Mouse (Mus musculus): ENCODE measurements around the gene Mettl11b. TPM values are rescaled to one million over a fixed set of nuclear protein-coding genes. Genes with fewer than 3 reads are reported as not detected.

Mettl11b gene
- polyA plus RNA-seq, 1 experiment from 2014 or later = 0.14 TPM

- Histone ChIP-seq H3K4me2 (no peak overlapping the region), H3K27me3 (no peaks in the 10 kb centered on the region), H3K9me3 (no peaks in the 10 kb centered on the region), H3K27ac (replicated peaks) (no peak overlapping the region), H3K36me3 (no peaks in the 10 kb centered on the region), H3K9ac (no peak overlapping the region), H3K4me1 (replicated peaks) (no peaks in the 10 kb centered on the region), H3K4me3 (no peak overlapping the region)
- ATAC-seq (ENCODE audit: low FRiP score, low read depth) = no peak
- WGBS = 59% methylated on average over 3 of the region's 3 CpGs
Observed at GRCm38 (mm10) chr1:163682127-163682526, 42.9 kb downstream of the Mettl11b start.

GRCm38 (mm10) chr1:163672866-163673265 is 52.2 kb downstream of the Mettl11b start:
- Histone ChIP-seq H3K4me2 (no peak overlapping the region), H3K9me3 (no peaks in the 10 kb centered on the region), H3K4me3 (no peak overlapping the region), H3K36me3 (no peaks in the 10 kb centered on the region), H3K27me3 (no peaks in the 10 kb centered on the region), H3K27ac (replicated peaks) (no peak overlapping the region), H3K9ac (no peak overlapping the region), H3K4me1 (replicated peaks) (no peaks in the 10 kb centered on the region)
- no peak for ATAC-seq (ENCODE audit: low FRiP score, low read depth)
- 94% methylated on average over 3 of the region's 3 CpGs for WGBS

- no peaks in the 10 kb centered on the region for H3K4me1 ChIP-seq (replicated peaks)
- H3K36me3 ChIP-seq = no peaks in the 10 kb centered on the region
- ATAC-seq (ENCODE audit: low FRiP score, low read depth) = no peak
- no peak overlapping the region for H3K27ac ChIP-seq (replicated peaks)
- no peak overlapping the region for H3K4me2 ChIP-seq
- no peaks in the 10 kb centered on the region for H3K27me3 ChIP-seq
- H3K4me3 ChIP-seq = no peak overlapping the region
- no peaks in the 10 kb centered on the region for H3K9me3 ChIP-seq
- H3K9ac ChIP-seq = no peak overlapping the region
- WGBS = 84% methylated on average over 4 of the region's 4 CpGs
Observed at GRCm38 (mm10) chr1:163671326-163671725, 53.7 kb downstream of the Mettl11b start.

- WGBS = 27% methylated on average over 4 of the region's 4 CpGs
- H3K4me2 ChIP-seq = no peak overlapping the region
- H3K9ac ChIP-seq = no peak overlapping the region
- H3K9me3 ChIP-seq = no peaks in the 10 kb centered on the region
- no peaks in the 10 kb centered on the region for H3K36me3 ChIP-seq
- no peaks in the 10 kb centered on the region for H3K4me1 ChIP-seq (replicated peaks)
- no peak overlapping the region for H3K27ac ChIP-seq (replicated peaks)
- H3K27me3 ChIP-seq = no peaks in the 10 kb centered on the region
- ATAC-seq (ENCODE audit: low FRiP score, low read depth) = no peak
- no peak overlapping the region for H3K4me3 ChIP-seq
Observed at GRCm38 (mm10) chr1:163670702-163671101, 54.3 kb downstream of the Mettl11b start.

GRCm38 (mm10) chr1:163669936-163670335 is 55.1 kb downstream of the Mettl11b start:
- Histone ChIP-seq H3K27ac (replicated peaks) (no peak overlapping the region), H3K36me3 (no peaks in the 10 kb centered on the region), H3K27me3 (no peaks in the 10 kb centered on the region), H3K4me1 (replicated peaks) (no peaks in the 10 kb centered on the region), H3K4me2 (no peak overlapping the region), H3K4me3 (no peak overlapping the region), H3K9me3 (no peaks in the 10 kb centered on the region), H3K9ac (no peak overlapping the region)
- WGBS = 90% methylated on average over 4 of the region's 4 CpGs
- ATAC-seq (ENCODE audit: low FRiP score, low read depth) = no peak

- Histone ChIP-seq H3K36me3 (no peaks in the 10 kb centered on the region), H3K4me2 (no peak overlapping the region), H3K4me1 (replicated peaks) (no peaks in the 10 kb centered on the region), H3K27ac (replicated peaks) (no peak overlapping the region), H3K9ac (no peak overlapping the region), H3K27me3 (no peaks in the 10 kb centered on the region), H3K9me3 (no peaks in the 10 kb centered on the region), H3K4me3 (no peak overlapping the region)
- no peak for ATAC-seq (ENCODE audit: low FRiP score, low read depth)
- 89% methylated on average over 1 of the region's 1 CpGs for WGBS
Observed at GRCm38 (mm10) chr1:163662416-163662815, 62.6 kb downstream of the Mettl11b start.

GRCm38 (mm10) chr1:163658535-163658928 is 66.5 kb downstream of the Mettl11b start:
- Histone ChIP-seq H3K4me1 (replicated peaks) (no peaks in the 10 kb centered on the region), H3K27ac (replicated peaks) (no peak overlapping the region), H3K36me3 (no peaks in the 10 kb centered on the region), H3K9me3 (no peaks in the 10 kb centered on the region), H3K4me2 (no peak overlapping the region), H3K4me3 (no peak overlapping the region), H3K9ac (no peak overlapping the region), H3K27me3 (no peaks in the 10 kb centered on the region)
- no peak for ATAC-seq (ENCODE audit: low FRiP score, low read depth)

- H3K9ac ChIP-seq = no peak overlapping the region
- no peak for ATAC-seq (ENCODE audit: low FRiP score, low read depth)
- no peak overlapping the region for H3K27ac ChIP-seq (replicated peaks)
- H3K36me3 ChIP-seq = no peaks in the 10 kb centered on the region
- no peaks in the 10 kb centered on the region for H3K9me3 ChIP-seq
- H3K27me3 ChIP-seq = no peaks in the 10 kb centered on the region
- no peak overlapping the region for H3K4me3 ChIP-seq
- no peaks in the 10 kb centered on the region for H3K4me1 ChIP-seq (replicated peaks)
- H3K4me2 ChIP-seq = no peak overlapping the region
- 70% methylated on average over 7 of the region's 7 CpGs for WGBS
Observed at GRCm38 (mm10) chr1:163657766-163658534, 67.1 kb downstream of the Mettl11b start.

GRCm38 (mm10) chr1:163657056-163657455 is 68.0 kb downstream of the Mettl11b start:
- Histone ChIP-seq H3K36me3 (no peaks in the 10 kb centered on the region), H3K9me3 (no peaks in the 10 kb centered on the region), H3K4me3 (no peak overlapping the region), H3K27me3 (no peaks in the 10 kb centered on the region), H3K27ac (replicated peaks) (no peak overlapping the region), H3K4me2 (no peak overlapping the region), H3K9ac (no peak overlapping the region), H3K4me1 (replicated peaks) (no peaks in the 10 kb centered on the region)
- no peak for ATAC-seq (ENCODE audit: low FRiP score, low read depth)
- 75% methylated on average over 2 of the region's 2 CpGs for WGBS

GRCm38 (mm10) chr1:163656432-163656831 is 68.6 kb downstream of the Mettl11b start:
- Histone ChIP-seq H3K4me3 (no peak overlapping the region), H3K36me3 (no peaks in the 10 kb centered on the region), H3K27me3 (no peaks in the 10 kb centered on the region), H3K4me2 (no peak overlapping the region), H3K9me3 (no peaks in the 10 kb centered on the region), H3K27ac (replicated peaks) (no peak overlapping the region), H3K9ac (no peak overlapping the region), H3K4me1 (replicated peaks) (no peaks in the 10 kb centered on the region)
- no peak for ATAC-seq (ENCODE audit: low FRiP score, low read depth)
- 96% methylated on average over 5 of the region's 5 CpGs for WGBS

Other genes with a start within 250 kb of the Mettl11b start
- gene Kifap3, start 54.4 kb upstream of the Mettl11b start, polyA plus RNA-seq (2015; fragmentation: Nextera tagmentation; extraction: Ambion mirVana) = 122 and 127 TPM in 2 replicates
- gene Scyl3, start 203.9 kb upstream of the Mettl11b start, polyA plus RNA-seq (2015; fragmentation: Nextera tagmentation; extraction: Ambion mirVana) = 14.5 and 16.9 TPM in 2 replicates

Measured in hindbrain, embryonic 15.5 days (tissue).